In the genomic region with DNA sequence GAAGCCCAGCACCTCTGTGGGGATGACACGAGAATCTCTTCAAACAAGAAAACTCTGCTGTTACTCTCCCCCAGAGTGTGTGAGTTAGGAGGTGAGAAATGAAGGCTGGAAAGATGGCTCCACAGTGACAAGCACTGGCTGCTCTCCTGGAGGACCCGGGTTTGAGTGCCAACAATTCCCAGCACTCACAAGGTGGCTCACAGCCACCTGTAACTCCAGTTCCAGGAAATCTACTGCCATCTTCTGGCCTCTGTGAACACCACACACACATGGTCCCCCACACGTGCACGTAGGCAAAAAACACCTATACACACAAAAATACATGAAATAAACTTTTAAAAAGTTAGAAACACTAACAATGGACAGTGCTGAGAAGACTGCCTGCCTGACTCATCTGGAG, we compare ENCODE assay signal across 12 mouse cellular contexts. TPM values are rescaled to one million over a fixed set of nuclear protein-coding genes. Genes with fewer than 3 reads are reported as not detected.
DNase-seq lines count a peak whose midpoint lies in the region; ATAC-seq and TF ChIP-seq lines count a peak whose summit lies in the region.
"Had no signal": no experiment of that assay in that cellular context is flagged by ENCODE, and none has a peak within 500 bp of the region (broad histone marks: within the 10 kb centered on the region; RNA-seq: fewer than 3 reads in every experiment).

No protein-coding gene starts in this region.

- intact Hi-C loops in heart, postnatal 25 days (cut with DNase I) = loop anchor here (5.0 kb wide), 1 partner anchor 279 kb away; no protein-coding TSS in a partner anchor

- no peak overlapping the region for H3K4me3 ChIP-seq in heart, embryonic 10.5 days
- H3K4me3 ChIP-seq in lung, postnatal 0 days (ENCODE audit: low read depth, low read length) = no peak overlapping the region
- no peak overlapping the region for H3K4me3 ChIP-seq in embryonic facial prominence, embryonic 10.5 days
- no peak overlapping the region for H3K4me3 ChIP-seq in midbrain, embryonic 14.5 days (replicated peaks; ENCODE audit: low read depth, low read length)
- H3K4me3 ChIP-seq: forebrain, embryonic 15.5 days; heart, embryonic 12.5 days; limb, embryonic 13.5 days had no signal

- H3K4me2 ChIP-seq in lung, postnatal 0 days (replicated peaks; ENCODE audit: low read depth, low read length) = no peak overlapping the region
- H3K4me2 ChIP-seq in midbrain, embryonic 14.5 days (ENCODE audit: low read length) = no peak overlapping the region
- H3K4me2 ChIP-seq: forebrain, embryonic 15.5 days; heart, embryonic 12.5 days; limb, embryonic 13.5 days had no signal

- no peak overlapping the region for H3K9ac ChIP-seq in lung, postnatal 0 days (replicated peaks; ENCODE audit: low read depth)
- H3K9ac ChIP-seq in midbrain, embryonic 14.5 days (replicated peaks; ENCODE audit: low read length) = no peak overlapping the region
- H3K9ac ChIP-seq: forebrain, embryonic 15.5 days; heart, embryonic 12.5 days; limb, embryonic 13.5 days had no signal

- H3K9me3 ChIP-seq in heart, embryonic 10.5 days = no peaks in the 10 kb centered on the region
- H3K9me3 ChIP-seq in lung, postnatal 0 days (ENCODE audit: low read length) = no peaks in the 10 kb centered on the region
- H3K9me3 ChIP-seq in embryonic facial prominence, embryonic 10.5 days = no peaks in the 10 kb centered on the region
- H3K9me3 ChIP-seq in midbrain, embryonic 14.5 days (ENCODE audit: control insufficient read depth, low read length) = no peaks in the 10 kb centered on the region
- H3K9me3 ChIP-seq: forebrain, embryonic 15.5 days; heart, embryonic 12.5 days; limb, embryonic 13.5 days had no signal

- no peak for DNase-seq in heart, embryonic 10.5 days (ENCODE audit: low spot score)
- no peak for DNase-seq in heart, postnatal 25 days (ENCODE audit: low spot score)
- DNase-seq in lung, postnatal 0 days (ENCODE audit: low spot score) = no peak
- no peak for DNase-seq in lung, adult 18-20 months
- DNase-seq in embryonic facial prominence, embryonic 10.5 days (ENCODE audit: low spot score) = no peak
- peak; percentile 35 for DNase-seq in splenic B cell, adult 2 months (ENCODE audit: low read depth, low spot score)
- no peak for DNase-seq in right cerebral cortex, adult 18-20 months
- DNase-seq in midbrain, embryonic 14.5 days = no peak

- H3K27me3 ChIP-seq in heart, embryonic 10.5 days (ENCODE audit: insufficient read depth, poor library complexity, severe bottlenecking) = peaks cover 4% of the 10 kb centered on the region; the same call in 1 of the 2 replicates
- H3K27me3 ChIP-seq in lung, postnatal 0 days (replicated peaks; ENCODE audit: insufficient read depth, low read length) = no peaks in the 10 kb centered on the region
- H3K27me3 ChIP-seq in embryonic facial prominence, embryonic 10.5 days (replicated peaks; ENCODE audit: low read depth, poor library complexity, severe bottlenecking) = peaks cover 21% of the 10 kb centered on the region
- no peaks in the 10 kb centered on the region for H3K27me3 ChIP-seq in splenic B cell, adult 2 months (ENCODE audit: control insufficient read depth, insufficient read depth, low read length, poor library complexity, severe bottlenecking)
- no peaks in the 10 kb centered on the region for H3K27me3 ChIP-seq in midbrain, embryonic 14.5 days (ENCODE audit: control insufficient read depth, insufficient read depth, low read length)
- H3K27me3 ChIP-seq: limb, embryonic 13.5 days had no signal

- TF ChIP-seq EP300 in lung, postnatal 0 days (IDR thresholded peaks at IDR 0.05) = no peak

- peak overlapping the region; percentile 73; the same call in 1 of the 2 replicates for H3K27ac ChIP-seq in heart, embryonic 10.5 days
- H3K27ac ChIP-seq in lung, postnatal 0 days (ENCODE audit: low read length) = no peak overlapping the region
- peak overlapping the region; percentile 35; the same call in 1 of the 2 replicates for H3K27ac ChIP-seq in embryonic facial prominence, embryonic 10.5 days (replicated peaks)
- H3K27ac ChIP-seq in midbrain, embryonic 14.5 days (replicated peaks; ENCODE audit: low read depth, low read length) = no peak overlapping the region
- H3K27ac ChIP-seq: forebrain, embryonic 15.5 days; limb, embryonic 13.5 days had no signal

- no peaks in the 10 kb centered on the region for H3K36me3 ChIP-seq in heart, embryonic 10.5 days
- H3K36me3 ChIP-seq in lung, postnatal 0 days (ENCODE audit: insufficient read depth, low read length) = no peaks in the 10 kb centered on the region
- H3K36me3 ChIP-seq in embryonic facial prominence, embryonic 10.5 days (replicated peaks) = no peaks in the 10 kb centered on the region
- no peaks in the 10 kb centered on the region for H3K36me3 ChIP-seq in splenic B cell, adult 2 months (ENCODE audit: control insufficient read depth, insufficient read depth, low read length, poor library complexity, severe bottlenecking)
- H3K36me3 ChIP-seq in midbrain, embryonic 14.5 days (ENCODE audit: control insufficient read depth, insufficient read depth, low read length) = no peaks in the 10 kb centered on the region
- H3K36me3 ChIP-seq: forebrain, embryonic 15.5 days; heart, embryonic 12.5 days; limb, embryonic 13.5 days had no signal

- 71% methylated on average over 4 of the region's 4 CpGs for WGBS in heart, embryonic 10.5 days
- 62% methylated on average over 4 of the region's 4 CpGs for WGBS in lung, postnatal 0 days
- WGBS in embryonic facial prominence, embryonic 10.5 days = 72% methylated on average over 4 of the region's 4 CpGs
- WGBS in midbrain, embryonic 14.5 days = 71% methylated on average over 4 of the region's 4 CpGs

- ATAC-seq in lung, postnatal 0 days = no peak
- ATAC-seq in midbrain, embryonic 14.5 days (ENCODE audit: low FRiP score, low TSS enrichment) = no peak
- ATAC-seq: forebrain, embryonic 15.5 days had no signal

- H3K4me1 ChIP-seq in heart, embryonic 10.5 days = peaks cover 14% of the 10 kb centered on the region
- no peaks in the 10 kb centered on the region for H3K4me1 ChIP-seq in lung, postnatal 0 days (ENCODE audit: insufficient read depth, low read depth, low read length)
- H3K4me1 ChIP-seq in embryonic facial prominence, embryonic 10.5 days = peaks cover 15% of the 10 kb centered on the region
- H3K4me1 ChIP-seq in midbrain, embryonic 14.5 days (ENCODE audit: control insufficient read depth, insufficient read depth, low read length) = no peaks in the 10 kb centered on the region

- TF ChIP-seq CTCF in lung, postnatal 0 days (IDR thresholded peaks at IDR 0.05) = peak; percentile 45

RNA-seq across cellular contexts. Expression of gene Dok1, which starts 34.9 kb away (rescaled TPM):
- 11.3 and 14.8 TPM in 2 replicates for polyA plus RNA-seq in heart, embryonic 10.5 days (2016; fragmentation: Nextera tagmentation; extraction: Ambion mirVana)
- 1 to 10 TPM; 2.9 to 3.2 TPM for total RNA-seq in heart, postnatal 25 days (2021)
- 22.8 and 23.3 TPM in 2 replicates for polyA plus RNA-seq in lung, postnatal 0 days (2015; fragmentation: Nextera tagmentation; extraction: Ambion mirVana)
- 11.1 and 12.2 TPM in 2 replicates for polyA plus RNA-seq in embryonic facial prominence, embryonic 10.5 days (2016; fragmentation: Nextera tagmentation; extraction: Ambion mirVana)
- polyA plus RNA-seq in midbrain, embryonic 14.5 days (2014; fragmentation: Nextera tagmentation; extraction: Ambion mirVana) = 1.7 TPM in 2 replicates

RNA-seq across cellular contexts. Expression of gene Loxl3, which starts 35.6 kb away (rescaled TPM):
- polyA plus RNA-seq in heart, embryonic 10.5 days (2016; fragmentation: Nextera tagmentation; extraction: Ambion mirVana) = 7.6 and 9.8 TPM in 2 replicates
- 1 to 10 TPM; 2.0 to 4.2 TPM for total RNA-seq in heart, postnatal 25 days (2021)
- polyA plus RNA-seq in lung, postnatal 0 days (2015; fragmentation: Nextera tagmentation; extraction: Ambion mirVana) = 10.1 and 11.4 TPM in 2 replicates
- polyA plus RNA-seq in embryonic facial prominence, embryonic 10.5 days (2016; fragmentation: Nextera tagmentation; extraction: Ambion mirVana) = 11.4 and 11.6 TPM in 2 replicates
- polyA plus RNA-seq in midbrain, embryonic 14.5 days (2014; fragmentation: Nextera tagmentation; extraction: Ambion mirVana) = 3.1 and 5.5 TPM in 2 replicates

RNA-seq across cellular contexts. Expression of gene M1ap, which starts 51.6 kb away (rescaled TPM):
- 0.34 and 0.87 TPM in 2 replicates for polyA plus RNA-seq in heart, embryonic 10.5 days (2016; fragmentation: Nextera tagmentation; extraction: Ambion mirVana)
- total RNA-seq in heart, postnatal 25 days (2021) = under 1 TPM in 1 of 2 experiments, not detected in 1; 0.17 TPM
- polyA plus RNA-seq in lung, postnatal 0 days (2015; fragmentation: Nextera tagmentation; extraction: Ambion mirVana) = 1.8 and 2.5 TPM in 2 replicates
- polyA plus RNA-seq in embryonic facial prominence, embryonic 10.5 days (2016; fragmentation: Nextera tagmentation; extraction: Ambion mirVana) = 0.31 and 0.56 TPM in 2 replicates
- 0.28 TPM in 1 of 2 replicates, not detected in the other for polyA plus RNA-seq in midbrain, embryonic 14.5 days (2014; fragmentation: Nextera tagmentation; extraction: Ambion mirVana)
- total RNA-seq: adrenal gland, postnatal 25 days had no signal
- polyA plus RNA-seq: forebrain, embryonic 15.5 days had no signal

RNA-seq across cellular contexts. Expression of gene Aup1, which starts 56.0 kb away (rescaled TPM):
- polyA plus RNA-seq in heart, embryonic 10.5 days (2016; fragmentation: Nextera tagmentation; extraction: Ambion mirVana) = 154 and 170 TPM in 2 replicates
- total RNA-seq in heart, postnatal 25 days (2021) = 10 to 100 TPM; 65.5 to 73.0 TPM
- 201 and 205 TPM in 2 replicates for polyA plus RNA-seq in lung, postnatal 0 days (2015; fragmentation: Nextera tagmentation; extraction: Ambion mirVana)
- 148 and 172 TPM in 2 replicates for polyA plus RNA-seq in embryonic facial prominence, embryonic 10.5 days (2016; fragmentation: Nextera tagmentation; extraction: Ambion mirVana)
- polyA plus RNA-seq in midbrain, embryonic 14.5 days (2014; fragmentation: Nextera tagmentation; extraction: Ambion mirVana) = 111 and 145 TPM in 2 replicates

RNA-seq across cellular contexts. Expression of gene Htra2, which starts 56.7 kb away (rescaled TPM):
- polyA plus RNA-seq in heart, embryonic 10.5 days (2016; fragmentation: Nextera tagmentation; extraction: Ambion mirVana) = 100 and 106 TPM in 2 replicates
- total RNA-seq in heart, postnatal 25 days (2021) = 10 to 100 TPM; 31.8 to 33.9 TPM
- 50.5 and 55.5 TPM in 2 replicates for polyA plus RNA-seq in lung, postnatal 0 days (2015; fragmentation: Nextera tagmentation; extraction: Ambion mirVana)
- polyA plus RNA-seq in embryonic facial prominence, embryonic 10.5 days (2016; fragmentation: Nextera tagmentation; extraction: Ambion mirVana) = 83.5 and 90.0 TPM in 2 replicates
- polyA plus RNA-seq in midbrain, embryonic 14.5 days (2014; fragmentation: Nextera tagmentation; extraction: Ambion mirVana) = 38.5 and 53.1 TPM in 2 replicates

Comparison
In these comparisons a context has a peak if more than half of its experiments do, and no peak if none do; other contexts are left out.
1. H3K27ac ChIP-seq: peak in heart, embryonic 10.5 days (single experiment) and embryonic facial prominence, embryonic 10.5 days (single experiment); none in lung, postnatal 0 days (single experiment) and midbrain, embryonic 14.5 days (single experiment).